In the genomic region with DNA sequence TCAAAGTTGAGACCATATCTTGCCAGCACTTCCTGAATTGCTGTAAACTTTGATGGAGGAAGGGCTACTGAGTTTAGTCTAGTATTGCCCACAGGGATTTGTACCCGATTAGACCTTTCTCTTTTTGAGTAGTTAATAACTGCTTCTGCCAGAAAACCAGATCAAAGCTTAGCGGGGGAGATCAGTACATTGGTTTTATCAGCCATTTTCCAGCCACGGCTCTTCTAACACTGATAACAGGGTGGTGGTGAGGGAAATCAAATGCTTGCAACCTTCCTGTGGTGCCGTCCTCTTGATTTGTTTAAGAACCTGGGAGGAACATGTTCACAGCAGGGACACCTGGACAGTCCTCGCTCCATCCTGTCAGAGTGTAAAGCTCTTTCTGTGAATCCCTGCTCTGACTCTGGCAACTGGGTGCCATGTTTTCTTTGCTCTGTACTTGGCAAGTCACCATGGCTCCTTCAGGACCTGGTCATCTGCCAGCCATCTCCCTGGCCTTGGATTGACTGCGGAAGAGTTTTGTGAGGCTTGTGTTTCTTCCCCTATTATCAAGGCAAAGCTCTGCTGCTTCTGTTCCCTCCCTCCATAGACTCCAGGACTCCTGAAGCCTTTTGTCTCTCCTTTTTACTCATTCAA, we compare ENCODE assay signal across 11 mouse cellular contexts.
A peak's percentile ranks its signal among the peaks of the same experiment; 100 is the strongest.
DNase-seq lines count a peak whose midpoint lies in the region; ATAC-seq and TF ChIP-seq lines count a peak whose summit lies in the region.
"Had no signal": no experiment of that assay in that cellular context is flagged by ENCODE, and none has a peak within 500 bp of the region (broad histone marks: within the 10 kb centered on the region; RNA-seq: fewer than 3 reads in every experiment).

No protein-coding gene starts in this region.

- DNase-seq in hindbrain, postnatal 0 days (ENCODE audit: low spot score) = peak; percentile 59
- no peak for DNase-seq in hindbrain, embryonic 10.5 days (ENCODE audit: low spot score)
- peak; percentile 84 to 87 for DNase-seq in cerebellum, postnatal 10 days
- DNase-seq in heart, postnatal 0 days (ENCODE audit: low spot score) = no peak
- DNase-seq in ovary, postnatal 14 days (ENCODE audit: low spot score) = peak; percentile 25
- DNase-seq in spleen, postnatal 14 days (ENCODE audit: low spot score in 2 of 2) = no peak
- DNase-seq in embryonic facial prominence, embryonic 10.5 days (ENCODE audit: low spot score) = no peak
- DNase-seq: gastrocnemius, postnatal 14 days; kidney, postnatal 10 days had no signal

- no peak overlapping the region for H3K27ac ChIP-seq in hindbrain, postnatal 0 days
- no peak overlapping the region for H3K27ac ChIP-seq in hindbrain, embryonic 10.5 days
- H3K27ac ChIP-seq in heart, postnatal 0 days (ENCODE audit: low read depth) = no peak overlapping the region
- no peak overlapping the region for H3K27ac ChIP-seq in embryonic facial prominence, embryonic 10.5 days (replicated peaks)
- H3K27ac ChIP-seq: hindbrain, embryonic 15.5 days; stomach, postnatal 0 days had no signal

- 33% methylated on average over 6 of the region's 6 CpGs for WGBS in hindbrain, postnatal 0 days
- 51% methylated on average over 6 of the region's 6 CpGs for WGBS in hindbrain, embryonic 10.5 days
- 29% methylated on average over 6 of the region's 6 CpGs for WGBS in heart, postnatal 0 days
- WGBS in embryonic facial prominence, embryonic 10.5 days = 61% methylated on average over 6 of the region's 6 CpGs

- 0 out of 2 replicates have a peak, but pooled peaks have one; percentile 12 for ATAC-seq in hindbrain, postnatal 0 days
- no peak for ATAC-seq in heart, postnatal 0 days (ENCODE audit: insufficient read depth, low read depth)

- H3K4me1 ChIP-seq in hindbrain, postnatal 0 days (ENCODE audit: insufficient read depth, low read length) = no peaks in the 10 kb centered on the region
- H3K4me1 ChIP-seq in hindbrain, embryonic 10.5 days (replicated peaks) = peaks cover 9% of the 10 kb centered on the region
- peaks cover 12% of the 10 kb centered on the region; the same call in 1 of the 2 replicates for H3K4me1 ChIP-seq in heart, postnatal 0 days (ENCODE audit: control insufficient read depth, insufficient read depth)
- peaks cover 19% of the 10 kb centered on the region for H3K4me1 ChIP-seq in embryonic facial prominence, embryonic 10.5 days
- H3K4me1 ChIP-seq: hindbrain, embryonic 15.5 days had no signal

- TF ChIP-seq EP300 in heart, postnatal 0 days (IDR thresholded peaks at IDR 0.05; ENCODE audit: low read depth) = no peak

- H3K9ac ChIP-seq in hindbrain, postnatal 0 days (replicated peaks; ENCODE audit: low read length) = no peak overlapping the region
- no peak overlapping the region for H3K9ac ChIP-seq in heart, postnatal 0 days (replicated peaks; ENCODE audit: low read depth, low read length)
- H3K9ac ChIP-seq: hindbrain, embryonic 15.5 days had no signal

- no peak overlapping the region; the same call in 1 of the 2 replicates for H3K4me2 ChIP-seq in hindbrain, postnatal 0 days (ENCODE audit: low read depth, low read length)
- H3K4me2 ChIP-seq in heart, postnatal 0 days (ENCODE audit: low read depth, low read length) = 0 out of 2 replicates have a peak overlapping the region, but pooled peaks have one; percentile 15
- H3K4me2 ChIP-seq: hindbrain, embryonic 15.5 days had no signal

- no peak for TF ChIP-seq CTCF in hindbrain, postnatal 0 days (IDR thresholded peaks at IDR 0.05; ENCODE audit: low read depth)
- no peak for TF ChIP-seq CTCF in heart, postnatal 0 days (IDR thresholded peaks at IDR 0.05; ENCODE audit: low read depth)

- no peaks in the 10 kb centered on the region for H3K36me3 ChIP-seq in hindbrain, postnatal 0 days (ENCODE audit: insufficient read depth, low read length)
- no peaks in the 10 kb centered on the region for H3K36me3 ChIP-seq in hindbrain, embryonic 10.5 days
- no peaks in the 10 kb centered on the region for H3K36me3 ChIP-seq in heart, postnatal 0 days (replicated peaks; ENCODE audit: control insufficient read depth, insufficient read depth, low read length)
- no peaks in the 10 kb centered on the region for H3K36me3 ChIP-seq in embryonic facial prominence, embryonic 10.5 days (replicated peaks)
- H3K36me3 ChIP-seq: hindbrain, embryonic 15.5 days had no signal

- no peak overlapping the region for H3K4me3 ChIP-seq in hindbrain, postnatal 0 days (ENCODE audit: low read length)
- H3K4me3 ChIP-seq in hindbrain, embryonic 10.5 days = no peak overlapping the region
- no peak overlapping the region for H3K4me3 ChIP-seq in heart, postnatal 0 days (ENCODE audit: low read depth, low read length)
- H3K4me3 ChIP-seq in embryonic facial prominence, embryonic 10.5 days = no peak overlapping the region
- H3K4me3 ChIP-seq: hindbrain, embryonic 15.5 days had no signal

- no peaks in the 10 kb centered on the region for H3K9me3 ChIP-seq in hindbrain, postnatal 0 days (ENCODE audit: low read length)
- no peaks in the 10 kb centered on the region for H3K9me3 ChIP-seq in hindbrain, embryonic 10.5 days
- H3K9me3 ChIP-seq in heart, postnatal 0 days (replicated peaks; ENCODE audit: control insufficient read depth, low read length) = no peaks in the 10 kb centered on the region
- no peaks in the 10 kb centered on the region for H3K9me3 ChIP-seq in embryonic facial prominence, embryonic 10.5 days
- H3K9me3 ChIP-seq: hindbrain, embryonic 15.5 days had no signal

- H3K27me3 ChIP-seq in hindbrain, postnatal 0 days (ENCODE audit: insufficient read depth, low read length) = no peaks in the 10 kb centered on the region
- no peaks in the 10 kb centered on the region for H3K27me3 ChIP-seq in hindbrain, embryonic 10.5 days (ENCODE audit: insufficient read depth, poor library complexity, severe bottlenecking)
- no peaks in the 10 kb centered on the region for H3K27me3 ChIP-seq in heart, postnatal 0 days (ENCODE audit: control insufficient read depth, insufficient read depth, low read length)
- no peaks in the 10 kb centered on the region for H3K27me3 ChIP-seq in embryonic facial prominence, embryonic 10.5 days (replicated peaks; ENCODE audit: low read depth, poor library complexity, severe bottlenecking)
- H3K27me3 ChIP-seq: hindbrain, embryonic 15.5 days had no signal

Comparison
In these comparisons a context has a peak if more than half of its experiments do, and no peak if none do; other contexts are left out.
1. DNase-seq: peak in hindbrain, postnatal 0 days (single experiment), cerebellum, postnatal 10 days (2 of 2) and ovary, postnatal 14 days (single experiment); none in hindbrain, embryonic 10.5 days (single experiment), heart, postnatal 0 days (single experiment), spleen, postnatal 14 days (0 of 2) and embryonic facial prominence, embryonic 10.5 days (single experiment).